ENCODE assay signal across 7 mouse cellular contexts in the genomic region with DNA sequence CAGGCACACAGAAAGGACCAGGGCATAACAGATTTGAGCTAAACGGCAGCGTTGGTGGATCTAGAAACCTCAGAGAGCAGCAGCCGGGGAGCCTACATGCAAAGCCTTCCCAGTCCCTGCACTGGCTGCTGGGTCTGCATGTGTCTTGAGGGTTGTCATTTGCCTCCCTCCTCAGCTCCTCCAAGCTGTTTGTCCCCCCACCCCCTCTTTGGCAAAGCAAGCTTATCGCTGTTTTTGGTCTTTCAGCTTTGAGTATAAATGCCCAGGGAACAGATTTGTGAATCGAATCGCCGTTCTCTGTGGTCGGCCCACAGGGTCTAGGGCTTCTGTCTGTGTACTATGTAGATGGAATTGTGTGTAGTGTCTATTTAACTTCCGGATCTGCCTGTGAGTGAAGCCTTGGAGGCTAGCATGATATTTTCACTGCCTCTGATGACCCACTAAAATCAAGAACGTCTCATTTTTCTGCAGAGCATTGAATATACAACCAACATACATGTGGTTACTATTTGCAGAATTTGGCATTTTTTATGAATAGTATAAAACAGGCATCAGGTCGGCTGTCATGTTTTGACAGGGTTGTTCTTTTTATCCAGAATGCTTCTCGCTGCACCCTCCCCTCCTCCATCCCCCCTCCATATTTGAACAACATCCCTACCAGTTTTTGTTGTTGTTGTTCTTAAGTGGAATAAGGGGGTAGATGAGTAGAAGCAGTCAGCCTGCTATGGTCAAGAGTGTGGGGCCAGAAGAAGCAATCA.
DNase-seq lines count a peak whose midpoint lies in the region; ATAC-seq and TF ChIP-seq lines count a peak whose summit lies in the region.

No protein-coding gene starts in this region.

- no peak overlapping the region for H3K4me3 ChIP-seq in hindbrain, postnatal 0 days (ENCODE audit: low read length)
- H3K4me3 ChIP-seq in hindbrain, embryonic 16.5 days (ENCODE audit: low read length) = no peak overlapping the region
- no peak overlapping the region for H3K4me3 ChIP-seq in neural tube, embryonic 11.5 days (ENCODE audit: low read depth, low read length)
- H3K4me3 ChIP-seq in limb, embryonic 12.5 days (replicated peaks) = no peak overlapping the region
- no peak overlapping the region for H3K4me3 ChIP-seq in stomach, postnatal 0 days (ENCODE audit: low read depth, low read length)

- TF ChIP-seq EP300 in stomach, postnatal 0 days (optimal IDR thresholded peaks at IDR 0.05) = no peak

- H3K4me2 ChIP-seq in hindbrain, postnatal 0 days (ENCODE audit: low read depth, low read length) = 0 out of 2 replicates have a peak overlapping the region, but pooled peaks have one; percentile 2
- no peak overlapping the region for H3K4me2 ChIP-seq in hindbrain, embryonic 16.5 days (ENCODE audit: low read length)
- H3K4me2 ChIP-seq in neural tube, embryonic 11.5 days (ENCODE audit: low read depth) = peak overlapping the region; percentile 29
- peak overlapping the region; percentile 38 for H3K4me2 ChIP-seq in limb, embryonic 12.5 days
- H3K4me2 ChIP-seq in stomach, postnatal 0 days (replicated peaks; ENCODE audit: low read depth) = peak overlapping the region; percentile 37

- no peaks in the 10 kb centered on the region for H3K9me3 ChIP-seq in hindbrain, postnatal 0 days (ENCODE audit: low read length)
- H3K9me3 ChIP-seq in hindbrain, embryonic 16.5 days (ENCODE audit: control insufficient read depth, low read length) = no peaks in the 10 kb centered on the region
- no peaks in the 10 kb centered on the region for H3K9me3 ChIP-seq in neural tube, embryonic 11.5 days (ENCODE audit: control insufficient read depth, low read length)
- no peaks in the 10 kb centered on the region for H3K9me3 ChIP-seq in limb, embryonic 12.5 days
- H3K9me3 ChIP-seq in stomach, postnatal 0 days (ENCODE audit: control insufficient read depth, low read length) = no peaks in the 10 kb centered on the region

- H3K9ac ChIP-seq in hindbrain, postnatal 0 days (replicated peaks; ENCODE audit: low read length) = no peak overlapping the region
- no peak overlapping the region for H3K9ac ChIP-seq in hindbrain, embryonic 16.5 days (ENCODE audit: low read depth, low read length)
- peak overlapping the region; percentile 30; the same call in 1 of the 2 replicates for H3K9ac ChIP-seq in neural tube, embryonic 11.5 days (ENCODE audit: low read length)
- no peak overlapping the region for H3K9ac ChIP-seq in limb, embryonic 12.5 days (replicated peaks)
- H3K9ac ChIP-seq in stomach, postnatal 0 days (ENCODE audit: low read length) = no peak overlapping the region

- DNase-seq in hindbrain, postnatal 0 days (ENCODE audit: low spot score) = no peak
- DNase-seq in neural tube, embryonic 11.5 days (ENCODE audit: low spot score) = peak; percentile 16
- DNase-seq in neural tube, embryonic 10.5 days (ENCODE audit: extremely low spot score, low spot score) = no peak
- DNase-seq in stomach, postnatal 0 days (ENCODE audit: low spot score) = no peak
- DNase-seq in thymus, postnatal 10 days (ENCODE audit: low spot score in 2 of 2) = no peak

- H3K36me3 ChIP-seq in hindbrain, postnatal 0 days (ENCODE audit: insufficient read depth, low read length) = no peaks in the 10 kb centered on the region
- H3K36me3 ChIP-seq in hindbrain, embryonic 16.5 days (ENCODE audit: control insufficient read depth, insufficient read depth, low read length) = no peaks in the 10 kb centered on the region
- H3K36me3 ChIP-seq in neural tube, embryonic 11.5 days (ENCODE audit: control insufficient read depth, insufficient read depth, low read length) = no peaks in the 10 kb centered on the region
- H3K36me3 ChIP-seq in limb, embryonic 12.5 days = no peaks in the 10 kb centered on the region
- H3K36me3 ChIP-seq in stomach, postnatal 0 days (ENCODE audit: control insufficient read depth, insufficient read depth, low read length) = no peaks in the 10 kb centered on the region

- 73% methylated on average over 12 of the region's 12 CpGs for WGBS in hindbrain, postnatal 0 days
- WGBS in hindbrain, embryonic 16.5 days = 68% methylated on average over 12 of the region's 12 CpGs
- 53% methylated on average over 12 of the region's 12 CpGs for WGBS in neural tube, embryonic 11.5 days
- WGBS in limb, embryonic 12.5 days = 41% methylated on average over 12 of the region's 12 CpGs
- 37% methylated on average over 12 of the region's 12 CpGs for whole genome bisulfite sequencing in stomach, postnatal 0 days

- H3K4me1 ChIP-seq in hindbrain, postnatal 0 days (ENCODE audit: insufficient read depth, low read length) = 0 out of 2 replicates have a peak, but pooled peaks cover 4% of the 10 kb centered on the region
- H3K4me1 ChIP-seq in hindbrain, embryonic 16.5 days (ENCODE audit: control insufficient read depth, insufficient read depth, low read depth, low read length) = peaks cover 3% of the 10 kb centered on the region; the same call in 1 of the 2 replicates
- H3K4me1 ChIP-seq in neural tube, embryonic 11.5 days (ENCODE audit: control insufficient read depth, insufficient read depth, low read length) = peaks cover 23% of the 10 kb centered on the region
- peaks cover 17% of the 10 kb centered on the region for H3K4me1 ChIP-seq in limb, embryonic 12.5 days (replicated peaks)
- H3K4me1 ChIP-seq in stomach, postnatal 0 days (replicated peaks; ENCODE audit: control insufficient read depth, insufficient read depth) = no peaks in the 10 kb centered on the region; the same call in none of the 2 replicates

- ATAC-seq in hindbrain, postnatal 0 days = no peak
- no peak for ATAC-seq in hindbrain, embryonic 16.5 days
- ATAC-seq in neural tube, embryonic 11.5 days (ENCODE audit: insufficient read depth, low FRiP score, low TSS enrichment) = no peak
- ATAC-seq in limb, embryonic 12.5 days (ENCODE audit: insufficient number of reproducible peaks, insufficient read depth, low FRiP score, low TSS enrichment, low read depth) = no peak
- ATAC-seq in stomach, postnatal 0 days (ENCODE audit: low FRiP score, low TSS enrichment) = no peak; the same call in 1 of the 2 replicates

- H3K27ac ChIP-seq in hindbrain, postnatal 0 days = no peak overlapping the region
- no peak overlapping the region for H3K27ac ChIP-seq in hindbrain, embryonic 16.5 days (ENCODE audit: low read depth, low read length)
- peak overlapping the region; percentile 83 for H3K27ac ChIP-seq in neural tube, embryonic 11.5 days (ENCODE audit: low read depth, low read length)
- no peak overlapping the region for H3K27ac ChIP-seq in limb, embryonic 12.5 days
- H3K27ac ChIP-seq in stomach, postnatal 0 days (replicated peaks) = peak overlapping the region; percentile 65

- H3K27me3 ChIP-seq in hindbrain, postnatal 0 days (ENCODE audit: insufficient read depth, low read length) = no peaks in the 10 kb centered on the region
- H3K27me3 ChIP-seq in hindbrain, embryonic 16.5 days (replicated peaks; ENCODE audit: control insufficient read depth, insufficient read depth, low read length) = no peaks in the 10 kb centered on the region
- H3K27me3 ChIP-seq in neural tube, embryonic 11.5 days (ENCODE audit: control insufficient read depth, insufficient read depth, low read length) = no peaks in the 10 kb centered on the region
- no peaks in the 10 kb centered on the region; the same call in 1 of the 2 replicates for H3K27me3 ChIP-seq in limb, embryonic 12.5 days
- no peaks in the 10 kb centered on the region for H3K27me3 ChIP-seq in stomach, postnatal 0 days (ENCODE audit: control insufficient read depth, insufficient read depth, low read length)

- TF ChIP-seq CTCF in hindbrain, postnatal 0 days (IDR thresholded peaks at IDR 0.05; ENCODE audit: low read depth) = no peak
- TF ChIP-seq CTCF in stomach, postnatal 0 days (IDR thresholded peaks at IDR 0.05; ENCODE audit: low read depth) = no peak

Comparison
In these comparisons a context has a peak if more than half of its experiments do, and no peak if none do; other contexts are left out.
1. H3K27ac ChIP-seq: peak in neural tube, embryonic 11.5 days (single experiment) and stomach, postnatal 0 days (single experiment); none in hindbrain, postnatal 0 days (single experiment), hindbrain, embryonic 16.5 days (single experiment) and limb, embryonic 12.5 days (single experiment).